Mouse (Mus musculus) layer of hippocampus, postnatal 14 days (tissue): ENCODE data around the gene Zswim7. TPM values are rescaled to one million over a fixed set of nuclear protein-coding genes. Genes with fewer than 3 reads are reported as not detected.

Experiments used
- DNase-seq, 2 experiments: peaks; one replicate each; pipeline ENCODE4 v3.0.0; 2021 to 2022; ENCODE audit warnings: low spot score in 2 of 2, mixed read lengths in 1 of 2
- total RNA-seq, 2 experiments: library from RNA; stranded (reverse); gene quantifications; 2 replicates each; pipeline ENCODE4 v1.2.3; 2021

Gene Zswim7
- total RNA-seq, 2 experiments from 2014 or later, result 15.0 to 20.0 TPM

- DNase-seq, result no peak
These were observed 22.0 kb downstream of the Zswim7 start for GRCm38 (mm10) chr11:62259214-62259613.

DNA sequence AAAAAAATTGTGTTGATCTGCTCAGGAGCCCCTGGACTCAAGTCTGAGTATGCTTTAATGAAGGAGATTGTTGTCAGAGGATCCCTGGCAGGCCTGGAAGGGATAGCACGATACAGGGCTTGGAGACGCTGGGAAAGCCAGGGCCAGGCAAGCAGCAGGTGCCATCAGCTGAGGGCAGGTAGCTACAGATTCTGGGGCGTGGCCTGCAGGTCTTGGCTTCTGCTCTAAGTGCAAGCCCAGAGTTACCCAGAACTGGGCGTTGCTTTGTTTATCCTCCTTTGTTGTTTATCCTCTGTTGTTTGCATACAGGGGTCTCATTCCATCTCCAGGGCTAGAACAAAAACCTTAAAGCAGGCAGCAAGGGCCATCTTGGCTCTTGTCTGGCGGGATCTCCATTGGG, 27.8 kb downstream of the Zswim7 start:
- DNase-seq, result no peak

GRCm38 (mm10) chr11:62251047-62251446, 30.1 kb downstream of the Zswim7 start:
- no peak for DNase-seq

DNA sequence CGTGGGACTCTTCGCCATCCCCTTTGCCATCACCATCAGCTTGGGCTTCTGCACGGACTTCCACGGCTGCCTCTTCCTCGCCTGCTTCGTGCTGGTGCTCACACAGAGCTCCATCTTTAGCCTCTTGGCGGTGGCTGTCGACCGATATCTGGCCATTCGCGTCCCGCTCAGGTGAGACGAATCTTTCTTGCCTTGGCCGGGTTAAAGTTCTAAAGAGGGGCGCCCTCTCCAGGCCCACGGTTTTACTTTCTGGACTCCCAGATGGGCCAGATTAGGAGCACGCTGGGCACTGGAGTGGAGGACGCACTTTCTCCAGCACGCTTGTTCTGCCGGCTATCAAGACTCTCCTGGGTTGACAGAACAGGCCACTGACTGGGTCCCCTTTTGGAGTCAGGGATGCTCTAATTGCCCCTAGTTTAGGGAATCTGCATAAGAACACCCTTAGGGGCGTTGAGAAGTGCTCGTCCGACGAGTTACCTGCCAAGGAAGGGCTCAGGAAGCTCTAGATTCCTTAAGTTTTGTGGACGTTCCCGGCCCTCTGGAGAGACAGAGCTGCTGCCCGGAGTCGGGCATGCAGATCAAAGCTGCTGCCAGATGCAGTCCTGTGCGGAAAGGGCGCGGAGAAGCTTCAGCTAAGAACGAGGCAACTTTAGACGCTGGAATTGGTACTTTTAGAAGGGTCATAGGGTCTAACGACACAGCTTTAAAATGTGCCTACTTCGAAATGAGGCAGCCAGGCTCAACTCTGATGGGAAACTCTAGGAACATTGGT, 31.7 kb downstream of the Zswim7 start:
- DNase-seq, result no peak

DNA sequence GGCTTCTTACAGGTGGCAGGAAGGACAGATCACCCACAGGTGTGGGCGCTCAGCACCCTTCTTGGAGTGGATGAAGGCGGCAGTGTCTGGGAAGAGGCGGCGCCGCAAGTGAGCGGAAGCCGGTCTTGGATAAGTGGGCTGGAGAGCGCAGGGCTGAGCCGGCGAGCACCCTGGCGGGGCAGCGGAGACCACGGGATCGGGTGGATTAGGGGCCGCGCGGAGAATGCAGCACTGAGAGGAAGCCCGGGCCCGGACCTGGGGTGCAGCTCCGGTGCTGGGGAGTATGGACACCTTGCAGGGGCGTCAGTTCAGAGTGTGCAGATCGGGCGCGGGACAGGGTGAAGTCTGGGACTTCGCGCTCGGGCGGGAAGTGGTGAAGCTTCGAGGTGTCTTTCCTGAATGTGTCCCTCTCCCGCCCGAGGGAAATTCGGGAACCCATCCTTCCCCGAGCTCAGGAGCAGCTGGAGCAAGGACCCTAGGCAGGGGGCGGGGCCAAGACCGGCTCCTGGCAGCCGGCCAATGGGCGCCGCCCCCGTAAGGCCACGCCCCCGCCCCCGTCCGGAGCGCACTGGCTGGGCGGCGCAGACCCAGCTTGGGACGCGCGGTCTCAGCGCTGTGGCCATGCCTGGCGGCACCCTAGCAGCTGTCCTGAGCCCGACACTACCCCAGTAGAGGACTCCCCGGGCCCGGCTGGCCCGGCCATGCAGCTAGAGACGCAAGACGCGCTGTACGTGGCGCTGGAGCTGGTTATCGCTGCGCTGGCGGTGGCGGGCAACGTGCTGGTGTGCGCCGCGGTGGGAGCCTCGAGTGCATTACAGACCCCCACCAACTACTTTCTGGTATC, 32.6 kb downstream of the Zswim7 start, which contains the start of gene Adora2b:
TSS of gene Adora2b (plus strand) at position 584 of the 844 bp plus-strand sequence.
- DNase-seq, result peak; percentile 37 to 51

DNA sequence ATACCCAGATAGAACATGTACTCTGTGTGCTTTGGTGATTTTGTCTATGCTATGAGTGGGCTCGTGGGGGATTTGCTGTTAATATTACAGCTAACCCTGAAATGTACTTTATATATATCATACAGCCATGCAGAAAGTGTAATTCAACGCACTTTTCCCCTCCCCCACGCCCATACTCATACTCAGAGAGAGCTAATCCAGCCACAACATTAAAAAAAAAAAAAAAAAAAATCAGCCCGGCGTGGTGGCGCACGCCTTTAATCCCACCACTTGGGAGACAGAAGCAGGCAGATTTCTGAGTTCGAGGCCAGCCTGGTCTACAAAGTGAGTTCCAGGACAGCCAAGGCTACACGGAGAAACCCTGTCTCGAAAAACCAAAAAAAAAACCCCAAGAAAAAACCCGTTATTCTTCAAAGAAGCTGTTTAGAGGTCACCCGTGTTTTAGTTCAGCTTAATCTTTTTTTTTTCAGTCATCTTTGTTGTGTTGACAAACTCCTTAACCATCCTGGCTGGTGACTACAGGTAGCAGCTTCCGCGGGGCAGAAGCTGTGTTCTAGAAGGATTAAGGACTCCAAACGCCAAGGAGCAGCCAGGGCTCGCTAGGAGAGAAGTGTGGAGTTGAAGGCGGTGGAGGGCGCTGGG, 33.3 kb downstream of the Zswim7 start:
- no peak for DNase-seq

- DNase-seq, result no peak
These were observed 36.7 kb downstream of the Zswim7 start for GRCm38 (mm10) chr11:62244471-62244870.

DNA sequence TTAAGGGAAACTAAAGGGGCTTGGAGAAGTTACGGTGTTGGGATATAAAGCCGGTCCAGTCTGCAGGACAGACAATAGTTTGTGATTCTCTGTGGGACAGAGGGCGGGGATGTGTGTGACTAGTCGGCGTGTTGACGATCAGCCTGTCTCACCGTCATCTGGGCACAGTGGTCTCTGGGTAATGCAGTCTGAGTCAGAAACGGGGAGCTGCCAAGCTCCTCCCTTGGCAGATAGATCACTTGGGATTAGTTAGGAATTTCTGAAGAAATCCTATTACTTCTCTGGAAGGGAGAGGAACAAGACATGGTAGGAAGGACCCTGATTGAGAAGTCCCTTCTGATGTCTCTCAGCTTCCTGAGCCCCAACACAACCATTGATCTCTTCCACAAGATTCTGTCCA, 37.3 kb downstream of the Zswim7 start:
- DNase-seq, result no peak

DNA sequence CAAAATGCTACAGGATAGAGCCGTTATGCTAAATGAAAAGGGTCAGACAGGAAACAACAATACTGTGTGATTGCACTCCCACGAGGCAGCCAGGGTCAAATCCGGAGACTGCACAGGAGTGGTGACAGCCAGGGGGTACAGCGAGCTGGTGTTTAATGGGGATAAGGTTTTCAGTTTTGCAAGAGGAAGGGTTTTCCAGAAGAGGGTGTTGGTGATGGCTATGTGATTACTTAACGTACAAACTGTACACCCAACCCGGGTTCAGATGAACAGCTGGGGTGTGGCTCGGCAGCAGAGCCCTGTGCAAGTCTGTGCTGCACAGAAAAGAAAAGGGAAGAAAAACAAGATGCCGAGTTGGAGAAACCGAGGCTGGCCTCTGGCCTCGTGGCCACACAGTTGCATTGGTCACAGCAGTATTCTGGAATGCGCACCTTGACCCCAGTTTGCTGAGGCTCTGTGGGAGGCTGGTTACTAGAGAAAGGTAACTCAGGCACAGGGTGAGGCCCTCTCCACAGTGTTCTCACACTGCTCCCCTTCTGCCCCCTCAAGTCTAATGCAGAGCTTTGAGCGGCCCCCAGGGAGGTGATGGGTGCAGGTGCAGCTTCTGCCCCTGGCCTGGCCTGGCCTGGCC, 40.4 kb downstream of the Zswim7 start:
- DNase-seq, result no peak

- no peak for DNase-seq
These were observed 56.4 kb downstream of the Zswim7 start for GRCm38 (mm10) chr11:62224797-62225196.

DNA sequence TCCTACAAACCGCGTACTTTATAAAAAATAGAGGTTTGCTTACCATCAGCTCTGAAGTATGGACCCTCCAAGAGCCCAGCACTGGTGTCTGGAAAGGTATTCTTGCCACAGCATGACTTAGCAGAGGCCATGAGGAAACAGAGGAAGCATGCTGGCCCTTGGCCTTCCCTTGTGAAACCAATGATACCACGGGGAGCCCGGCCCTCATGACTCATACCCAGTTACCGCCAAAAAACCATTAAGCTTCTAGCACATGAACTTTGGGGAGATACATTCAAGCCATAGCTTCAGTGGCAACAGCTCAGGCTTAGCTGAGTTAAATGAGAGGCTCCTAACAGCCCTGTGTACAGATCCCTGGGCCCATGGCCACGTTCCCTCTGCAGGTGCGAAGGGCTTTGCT, 57.2 kb downstream of the Zswim7 start:
- DNase-seq, result no peak

- DNase-seq, result no peak
These were observed 57.8 kb downstream of the Zswim7 start for GRCm38 (mm10) chr11:62223416-62223815.

DNA sequence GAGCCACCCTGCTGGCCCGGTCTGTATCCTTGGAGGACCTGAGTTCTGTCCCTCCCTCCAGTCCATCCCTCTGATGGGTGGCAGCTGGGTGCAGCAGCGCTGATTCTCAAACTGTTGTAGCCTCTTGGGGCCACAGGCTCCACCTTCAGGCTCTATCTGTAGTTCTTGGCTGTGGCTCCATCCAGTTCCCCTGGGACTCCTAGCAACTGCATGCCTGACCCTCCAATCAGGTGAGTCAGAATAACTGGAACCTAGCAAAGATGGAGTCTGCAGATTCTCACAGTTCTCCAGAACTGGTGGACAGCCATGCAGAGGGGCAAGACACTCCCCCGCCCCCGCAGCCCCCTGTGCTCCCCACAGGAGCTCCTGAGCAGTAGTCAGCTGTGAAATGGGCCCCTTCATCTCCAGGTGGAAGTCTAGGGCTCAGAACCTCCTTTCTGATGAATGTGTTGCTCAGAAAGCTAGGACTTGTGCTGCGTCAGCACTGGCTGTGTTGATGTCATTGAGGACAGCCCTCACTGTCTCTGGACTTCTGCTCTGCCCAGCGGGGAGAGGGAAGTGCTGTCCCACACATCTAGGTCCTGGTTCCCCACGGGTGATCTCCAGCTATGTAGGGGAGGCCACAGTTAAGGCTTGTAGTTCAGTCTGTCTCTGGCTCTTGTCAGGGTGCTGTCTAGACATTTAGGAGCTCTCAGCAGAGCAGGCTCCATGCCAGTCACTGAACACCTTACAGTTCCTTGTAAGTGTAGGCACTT, 60.2 kb downstream of the Zswim7 start:
- DNase-seq, result no peak

DNA sequence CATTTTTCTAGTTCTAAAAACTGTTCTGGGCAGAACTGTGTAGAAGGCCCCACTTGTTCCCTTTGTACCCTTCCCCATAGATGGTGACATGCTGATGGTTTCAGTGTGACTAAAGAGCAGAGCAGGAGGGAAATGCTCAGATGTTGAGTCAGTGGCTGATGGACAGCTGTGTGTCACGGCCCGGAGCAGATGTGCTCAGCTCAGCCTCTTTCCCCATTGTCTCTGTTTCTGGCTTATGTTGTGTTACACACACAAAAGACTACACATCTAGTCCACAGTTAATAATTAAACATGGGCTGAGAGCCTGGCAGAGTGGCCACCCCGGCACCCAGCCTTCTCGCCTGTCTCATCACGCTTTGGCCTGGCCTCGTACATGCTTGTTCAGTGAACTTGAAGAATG, 63.4 kb downstream of the Zswim7 start:
- DNase-seq, result no peak

Other genes starting within 250 kb of the Zswim7 start
- gene Adora2b, start 32.4 kb downstream of the Zswim7 start, total RNA-seq, result 1 to 10 TPM; 8.0 to 9.5 TPM
- 10 to 100 TPM; 81.3 to 92.1 TPM for gene Ttc19, start 98 bp upstream of the Zswim7 start, total RNA-seq
- 1 to 10 TPM; 6.6 to 7.1 TPM for gene Pigl, start 177.1 kb upstream of the Zswim7 start, total RNA-seq
- 100 to 1,000 TPM; 267 to 274 TPM for gene Ncor1, start 177.2 kb upstream of the Zswim7 start, total RNA-seq